Mouse (Mus musculus) MEL (cell line): Measurements from ENCODE around the gene Dnaic1.

Experiments used
- CTCF ChIP-seq, 3 experiments: IDR thresholded peaks in 2 of 3; conservative IDR thresholded peaks in 1 of 3; 2 replicates each; pipeline ENCODE4 v1.5.1; 2011 to 2012; ENCODE audit warnings: low read length in 3 of 3, low read depth in 2 of 3, mild to moderate bottlenecking in 2 of 3, improper control_type of control experiment in 1 of 3, inconsistent platforms in 1 of 3, mixed read lengths in 1 of 3, moderate library complexity in 1 of 3; ENCODE audit not compliant: control insufficient read depth in 1 of 3, insufficient read depth in 1 of 3, poor library complexity in 1 of 3, severe bottlenecking in 1 of 3
- POLR2AphosphoS5 ChIP-seq: IDR thresholded peaks from 2 replicates; pipeline ENCODE4 v1.6.1; 2012; ENCODE audit warnings: low read depth, borderline replicate concordance, mild to moderate bottlenecking, inconsistent platforms, low read length, moderate library complexity, mixed read lengths

DNA sequence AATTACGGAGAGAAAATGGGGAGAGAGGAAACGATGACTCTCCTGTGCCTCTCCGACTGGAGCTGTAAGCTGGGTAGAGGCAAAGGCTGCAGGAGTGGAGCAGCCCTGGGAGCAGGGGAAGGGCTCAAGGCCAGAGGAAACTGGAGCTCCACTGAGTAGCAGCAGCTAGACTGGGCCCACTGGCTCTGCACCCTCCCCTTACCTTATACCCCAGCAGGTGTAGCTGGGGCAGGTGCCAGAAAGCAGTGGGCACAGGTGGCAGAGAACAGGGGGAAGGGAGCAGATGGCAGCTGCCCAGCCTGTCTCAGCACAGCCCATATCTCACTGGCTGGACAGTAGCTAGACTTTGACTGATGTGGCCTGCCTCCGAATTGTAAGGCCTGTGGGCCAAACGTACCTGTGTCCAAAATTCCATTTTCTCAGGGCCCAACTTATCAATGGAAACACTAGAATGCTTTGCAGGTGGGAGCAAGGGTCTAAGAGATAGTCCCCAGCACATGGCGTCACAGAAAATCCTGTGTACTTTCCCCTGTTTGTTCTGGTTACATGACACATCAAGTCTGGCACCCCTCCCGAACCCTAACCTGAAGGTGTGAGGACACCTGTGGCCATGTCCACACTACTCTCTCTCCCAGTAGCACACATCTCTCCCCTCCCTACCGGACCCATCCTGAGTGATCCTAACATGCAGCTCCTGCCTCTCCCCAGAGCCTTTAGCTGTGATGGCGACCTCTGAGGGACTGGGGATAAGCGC is 67.5 kb downstream of the Dnaic1 start:
- TF ChIP-seq POLR2AphosphoS5 (no peak), CTCF (IDR thresholded peaks at IDR 0.05 in 2 of 3, conservative IDR thresholded peaks at IDR 0.05 in 1 of 3; ENCODE audit: control insufficient read depth in 1 of 3, insufficient read depth in 1 of 3, low read depth in 2 of 3, low read length in 3 of 3, poor library complexity in 1 of 3, severe bottlenecking in 1 of 3) (no peak)
